Mouse (Mus musculus) bone marrow macrophage, adult 2 months (primary cell): ENCODE measurements around the gene Susd6.

Source experiments
- CTCF ChIP-seq: IDR thresholded peaks from 2 replicates; pipeline ENCODE4 v1.5.1; 2012; ENCODE audit warnings: low read depth, mild to moderate bottlenecking, low read length, moderate library complexity
- POLR2A ChIP-seq: IDR thresholded peaks from 2 replicates; pipeline ENCODE4 v1.6.1; 2012; ENCODE audit warnings: mild to moderate bottlenecking, low read depth, low read length, borderline replicate concordance

DNA sequence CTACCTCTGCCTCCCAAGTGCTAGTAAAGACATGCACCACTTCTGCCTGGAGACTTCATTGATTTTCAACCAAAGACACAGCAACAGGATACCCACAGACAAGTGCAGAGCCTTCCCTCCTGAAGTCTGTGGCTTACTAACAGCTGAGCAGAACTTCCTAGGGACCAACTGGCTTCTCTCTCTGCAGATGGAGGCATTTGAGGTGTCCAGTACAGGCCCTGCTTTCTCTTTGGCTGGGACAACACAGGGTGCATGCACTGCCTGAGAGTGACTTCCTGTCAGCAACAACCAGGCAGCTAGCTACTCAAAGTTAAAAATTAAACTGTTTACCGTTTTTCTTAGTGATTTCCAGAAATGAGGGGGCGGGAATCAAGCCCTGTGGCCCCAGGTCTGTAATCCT, 96.7 kb downstream of the Susd6 start:
- TF ChIP-seq POLR2A = no peak
- no peak for TF ChIP-seq CTCF
